Mouse (Mus musculus) embryonic facial prominence, embryonic 11.5 days (tissue): ENCODE measurements at regions not wholly inside any gene's neighbourhood (a gene's known extent, or its start where the extent isn't known, plus 50 kb on each side); places are given as distances from the start of the nearest gene placed in this dataset.
A peak's percentile ranks its signal among the peaks of the same experiment; 100 is the strongest.

Experiments used
- ATAC-seq: fragments of 200-750 bp; cut with Nextera tagmentation; replicated peaks from 2 replicates; pipeline ENCODE4 v1.8.0; 2017; ENCODE audit warnings: low read depth; ENCODE audit not compliant: insufficient number of reproducible peaks, low FRiP score, low TSS enrichment
- DNase-seq: peaks from one replicate; pipeline ENCODE4 v3.0.0-alpha.2; 2015; ENCODE audit warnings: low spot score
- H3K27ac ChIP-seq: fragments of 300-500 bp; sonication (generic); replicated peaks from 2 replicates; pipeline ENCODE4 v1.5.1; 2014; ENCODE audit warnings: mild to moderate bottlenecking, low read depth, low read length, control low read depth
- H3K27me3 ChIP-seq: fragments of 300-500 bp; sonication (generic); 2 replicates; pipeline ENCODE4 v1.6.1; 2014; ENCODE audit warnings: mild to moderate bottlenecking, low read length, moderate library complexity, mixed read lengths; ENCODE audit not compliant: control insufficient read depth, insufficient read depth
- H3K36me3 ChIP-seq: fragments of 300-500 bp; sonication (generic); replicated peaks from 2 replicates; pipeline ENCODE4 v1.6.1; 2014; ENCODE audit warnings: low read depth, mild to moderate bottlenecking, low read length, moderate library complexity, mixed read lengths; ENCODE audit not compliant: control insufficient read depth, insufficient read depth
- H3K4me1 ChIP-seq: fragments of 300-500 bp; sonication (generic); 2 replicates; pipeline ENCODE4 v1.6.1; 2014; ENCODE audit warnings: low read length, mixed read lengths; ENCODE audit not compliant: control insufficient read depth, insufficient read depth
- H3K4me2 ChIP-seq: fragments of 300-500 bp; sonication (generic); 2 replicates; pipeline ENCODE4 v1.6.1; 2014; ENCODE audit warnings: low read depth, mild to moderate bottlenecking, control low read depth, low read length, moderate library complexity
- H3K4me3 ChIP-seq: fragments of 300-500 bp; sonication (generic); 2 replicates; pipeline ENCODE4 v1.5.1; 2014; ENCODE audit warnings: low read depth, low read length, control low read depth
- H3K9ac ChIP-seq: fragments of 300-500 bp; sonication (generic); replicated peaks from 2 replicates; pipeline ENCODE4 v1.6.1; 2014; ENCODE audit warnings: mild to moderate bottlenecking, control low read depth, low read length
- H3K9me3 ChIP-seq: fragments of 300-500 bp; sonication (generic); replicated peaks from 2 replicates; pipeline ENCODE4 v1.6.1; 2016; ENCODE audit warnings: mild to moderate bottlenecking, low read length, inconsistent platforms, mixed read lengths; ENCODE audit not compliant: control insufficient read depth
- WGBS: fragments of 180-500 bp; shearing (Covaris S2); extraction: QIAGEN DNeasy Blood & Tissue Kit; methylation state at CpG from one replicate; pipeline ENCODE4 v1.1.7; 2014; 5-methylcytosine and 5-hydroxymethylcytosine counted together

- Histone ChIP-seq H3K4me1 (no peaks in the 10 kb centered on the region), H3K27ac (no peak overlapping the region), H3K4me2 (no peak overlapping the region), H3K9ac (no peak overlapping the region), H3K9me3 (no peaks in the 10 kb centered on the region), H3K27me3 (no peaks in the 10 kb centered on the region), H3K36me3 (no peaks in the 10 kb centered on the region), H3K4me3 (no peak overlapping the region)
- ATAC-seq (no peak), DNase-seq (no peak)
- WGBS: 76% methylated on average over 6 of the region's 6 CpGs
Observed at GRCm38 (mm10) chr1:177623735-177624134, 105.9 kb upstream of the 1700016C15Rik start.

DNA sequence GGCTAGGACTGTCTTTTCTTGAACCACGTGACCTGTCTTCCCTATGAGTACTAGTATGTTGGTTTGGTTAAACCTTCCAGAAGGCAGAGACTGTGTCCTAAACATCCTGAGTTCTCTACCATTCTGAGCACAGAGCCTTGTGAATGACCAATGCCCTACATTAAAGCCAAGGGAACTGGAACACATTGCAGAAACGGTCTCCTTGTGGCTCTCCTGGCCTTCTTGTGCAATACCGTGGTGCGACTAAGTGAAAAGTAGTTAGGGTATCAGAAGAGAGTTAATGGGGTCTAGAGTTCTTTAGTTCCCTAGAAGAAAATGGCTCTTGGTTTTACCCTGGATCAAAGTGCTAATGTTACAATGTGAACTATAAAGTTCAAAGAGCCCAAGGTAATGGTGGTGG is 101.8 kb upstream of the 1700016C15Rik start:
- ATAC-seq (no peak), DNase-seq (no peak)
- H3K27me3 ChIP-seq: no peaks in the 10 kb centered on the region
- H3K4me1 ChIP-seq: no peaks in the 10 kb centered on the region
- H3K4me2 ChIP-seq: no peak overlapping the region
- no peak overlapping the region for H3K9ac ChIP-seq
- no peak overlapping the region for H3K27ac ChIP-seq
- no peaks in the 10 kb centered on the region for H3K9me3 ChIP-seq
- WGBS: 94% methylated on average over 4 of the region's 4 CpGs
- H3K4me3 ChIP-seq: no peak overlapping the region
- H3K36me3 ChIP-seq: no peaks in the 10 kb centered on the region

DNA sequence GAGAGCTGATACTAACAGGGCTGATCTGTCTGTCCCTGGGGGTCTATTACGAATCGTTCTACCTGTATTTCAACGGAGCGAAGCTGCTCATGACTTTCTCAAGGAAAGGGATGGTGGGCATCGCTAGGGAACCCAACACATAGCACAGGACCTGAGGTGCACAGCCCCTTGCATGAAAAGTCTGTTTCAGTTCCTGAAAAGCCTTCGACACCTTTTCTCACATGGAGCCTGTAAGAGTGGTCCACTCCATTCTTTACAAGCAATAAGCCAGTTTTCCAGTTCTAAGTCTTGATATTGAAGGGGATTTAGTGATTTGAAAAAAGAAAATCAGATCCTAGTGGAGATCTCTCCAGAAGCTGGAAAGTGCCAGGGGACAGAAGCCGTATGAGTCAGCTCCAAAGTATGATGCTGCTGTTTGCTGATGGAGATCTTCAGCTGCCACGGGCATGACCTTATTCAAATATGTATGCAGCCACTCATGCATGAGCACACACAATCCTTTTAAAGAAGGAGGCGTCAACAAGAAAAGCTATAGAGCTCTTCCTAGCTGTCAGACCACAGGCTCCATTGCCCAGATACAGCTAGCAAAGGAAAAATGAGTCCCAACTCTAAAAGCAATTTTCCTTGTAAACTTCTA is 95.5 kb upstream of the 1700016C15Rik start:
- no peak overlapping the region for H3K27ac ChIP-seq
- DNase-seq: no peak
- ATAC-seq: no peak
- WGBS: 90% methylated on average over 9 of the region's 9 CpGs
- H3K4me2 ChIP-seq: no peak overlapping the region
- H3K4me1 ChIP-seq: no peaks in the 10 kb centered on the region
- H3K36me3 ChIP-seq: no peaks in the 10 kb centered on the region
- no peak overlapping the region for H3K4me3 ChIP-seq
- H3K9ac ChIP-seq: no peak overlapping the region
- H3K9me3 ChIP-seq: no peaks in the 10 kb centered on the region
- no peaks in the 10 kb centered on the region for H3K27me3 ChIP-seq

GRCm38 (mm10) chr1:177637061-177637460 is 92.6 kb upstream of the 1700016C15Rik start:
- H3K36me3 ChIP-seq: no peaks in the 10 kb centered on the region
- no peaks in the 10 kb centered on the region for H3K4me1 ChIP-seq
- DNase-seq: no peak
- H3K4me2 ChIP-seq: no peak overlapping the region
- no peaks in the 10 kb centered on the region for H3K9me3 ChIP-seq
- no peak overlapping the region for H3K4me3 ChIP-seq
- no peaks in the 10 kb centered on the region for H3K27me3 ChIP-seq
- no peak for ATAC-seq
- 77% methylated on average over 9 of the region's 9 CpGs for WGBS
- no peak overlapping the region for H3K27ac ChIP-seq
- no peak overlapping the region for H3K9ac ChIP-seq

DNA sequence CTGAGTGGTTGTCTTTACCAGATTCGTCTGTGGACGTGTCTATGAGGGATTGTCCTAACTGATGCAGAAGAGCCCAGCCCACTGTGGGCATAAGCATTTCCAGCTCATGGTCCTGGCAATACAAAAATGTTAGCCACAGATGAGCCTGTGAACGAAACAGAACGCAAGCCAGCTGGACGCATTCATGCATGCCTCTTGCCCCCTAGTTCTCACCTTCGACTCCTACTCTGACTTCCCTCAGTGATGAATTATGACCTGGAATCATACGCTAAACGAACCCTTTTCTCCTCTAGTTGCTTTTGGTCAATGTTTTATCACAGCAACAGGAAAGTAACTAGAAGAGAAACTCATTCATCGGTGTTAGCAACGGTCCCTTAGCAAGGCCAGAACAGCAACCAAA is 91.2 kb upstream of the 1700016C15Rik start:
- no peak for DNase-seq
- Histone ChIP-seq H3K9me3 (no peaks in the 10 kb centered on the region), H3K27me3 (no peaks in the 10 kb centered on the region), H3K9ac (no peak overlapping the region), H3K27ac (no peak overlapping the region), H3K36me3 (no peaks in the 10 kb centered on the region), H3K4me3 (no peak overlapping the region), H3K4me2 (no peak overlapping the region), H3K4me1 (no peaks in the 10 kb centered on the region)
- WGBS: 86% methylated on average over 10 of the region's 10 CpGs
- ATAC-seq: no peak

DNA sequence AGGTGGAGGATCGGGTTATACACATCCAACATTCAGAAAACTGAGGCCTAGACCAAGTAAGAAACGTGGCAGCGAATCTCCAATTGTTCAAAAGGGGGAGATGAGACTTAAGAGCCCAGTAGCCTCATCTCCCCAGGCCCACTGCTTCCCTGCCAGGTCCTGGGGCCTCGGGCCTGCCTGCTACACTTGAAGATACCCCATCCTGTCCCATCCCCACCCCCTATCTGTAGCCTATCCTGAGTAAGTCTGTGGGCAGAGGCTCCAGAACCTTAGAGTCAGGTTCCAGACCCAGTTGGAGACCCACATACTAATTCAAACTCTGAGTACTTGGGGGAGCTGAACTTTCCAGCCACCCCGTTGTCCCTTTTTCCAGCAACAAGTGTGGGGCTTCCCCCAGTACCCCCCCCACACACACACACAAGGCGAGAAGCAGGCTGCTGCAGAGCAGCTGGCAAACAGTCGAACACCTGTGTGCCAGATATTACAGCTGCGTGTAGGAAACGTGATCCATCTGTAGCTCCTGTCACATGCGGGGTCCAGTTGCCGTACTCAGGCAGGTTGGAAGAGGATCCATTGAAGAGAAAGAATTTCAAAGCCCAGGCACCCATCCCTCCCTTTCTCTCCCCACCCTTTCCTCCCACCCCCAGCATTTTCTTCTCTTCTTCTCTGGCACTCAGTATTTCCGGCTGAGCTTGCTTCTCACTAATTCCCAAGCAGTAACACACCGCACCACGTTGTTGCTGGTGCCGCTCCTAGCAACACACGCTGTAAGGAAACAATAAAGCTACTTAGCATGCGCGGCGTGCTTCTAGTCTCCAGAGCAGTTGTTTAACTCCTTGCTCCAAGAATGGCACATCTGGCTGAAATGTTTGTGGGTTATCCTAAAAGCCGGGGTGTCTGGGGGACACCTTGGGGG is 89.4 kb upstream of the 1700016C15Rik start:
- DNase-seq (peak; percentile 65), ATAC-seq (peak; percentile 61; the same call in 1 of the 2 replicates)
- Histone ChIP-seq H3K27me3 (no peaks in the 10 kb centered on the region), H3K36me3 (no peaks in the 10 kb centered on the region), H3K4me2 (peak overlapping the region; percentile 30; the same call in 1 of the 2 replicates), H3K4me1 (no peaks in the 10 kb centered on the region), H3K9ac (peak overlapping the region; percentile 5; the same call in 1 of the 2 replicates), H3K4me3 (no peak overlapping the region), H3K9me3 (no peaks in the 10 kb centered on the region), H3K27ac (no peak overlapping the region)
- 26% methylated on average over 20 of the region's 20 CpGs for WGBS

GRCm38 (mm10) chr1:177642712-177643467 is 86.7 kb upstream of the 1700016C15Rik start:
- Histone ChIP-seq H3K27me3 (no peaks in the 10 kb centered on the region), H3K27ac (no peak overlapping the region), H3K4me1 (no peaks in the 10 kb centered on the region), H3K4me2 (no peak overlapping the region), H3K9me3 (no peaks in the 10 kb centered on the region), H3K9ac (no peak overlapping the region), H3K36me3 (no peaks in the 10 kb centered on the region), H3K4me3 (no peak overlapping the region)
- ATAC-seq: no peak; the same call in 1 of the 2 replicates
- WGBS: 59% methylated on average over 10 of the region's 10 CpGs
- no peak for DNase-seq
